Mouse (Mus musculus): ENCODE results near the gene Tulp4. TPM values are rescaled to one million over a fixed set of nuclear protein-coding genes. Genes with fewer than 3 reads are reported as not detected.

Gene Tulp4
- 79.1 and 82.0 TPM in 2 replicates for polyA plus RNA-seq (2012; rRNA removed)

DNA sequence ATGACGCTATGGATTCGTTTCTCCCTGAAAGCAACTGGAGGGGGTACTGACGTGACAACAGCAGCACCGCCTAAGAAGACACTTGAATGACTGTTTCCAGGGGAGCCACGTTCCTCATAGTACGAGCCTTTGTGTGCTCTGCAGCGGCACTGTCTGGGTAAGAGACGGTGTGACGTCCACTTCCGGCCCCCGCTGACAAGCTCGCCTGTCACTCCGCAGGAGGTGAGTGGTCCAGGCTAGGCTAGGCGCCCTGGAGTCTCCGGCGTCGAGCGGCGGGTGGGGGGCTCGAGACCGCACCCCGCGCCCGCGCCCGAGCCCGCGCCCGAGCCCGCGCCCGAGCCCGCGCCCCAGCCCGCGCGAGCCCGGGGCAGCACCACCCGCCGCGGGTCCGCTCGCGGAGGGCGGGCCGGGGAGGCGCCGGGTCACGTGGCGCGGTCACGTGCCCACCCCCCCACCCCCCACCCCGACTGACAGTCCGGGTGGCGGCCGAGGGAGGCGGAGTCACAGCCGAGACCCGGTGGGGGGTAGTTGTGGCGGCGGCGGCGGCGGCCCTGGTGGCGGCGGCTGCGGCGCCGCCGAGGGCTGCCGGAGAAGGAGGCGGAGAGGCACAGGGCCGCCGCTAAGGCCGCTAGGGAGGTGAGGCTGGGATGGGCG is at the start of gene Tulp4:
Gene Tulp4 (plus strand): TSS at position 77 of the 654 bp plus-strand sequence.
- TF ChIP-seq POLR2A (IDR thresholded peaks at IDR 0.05; ENCODE audit: extremely low read depth, insufficient read depth, low read length) = peak; percentile 68
- no peak for TF ChIP-seq CTCF (IDR thresholded peaks at IDR 0.05; ENCODE audit: extremely low read depth, insufficient read depth, low read length)
- Histone ChIP-seq H3K27ac (ENCODE audit: insufficient read depth, low read length) (peak within 1 kb of the TSS; percentile 85), H3K4me1 (ENCODE audit: control insufficient read depth, insufficient read depth, low read length) (peaks cover 4% of the 10 kb centered on the region; the same call in 1 of the 2 replicates), H3K4me3 (ENCODE audit: insufficient read depth, low read length) (peak within 1 kb of the TSS; percentile 48)

DNA sequence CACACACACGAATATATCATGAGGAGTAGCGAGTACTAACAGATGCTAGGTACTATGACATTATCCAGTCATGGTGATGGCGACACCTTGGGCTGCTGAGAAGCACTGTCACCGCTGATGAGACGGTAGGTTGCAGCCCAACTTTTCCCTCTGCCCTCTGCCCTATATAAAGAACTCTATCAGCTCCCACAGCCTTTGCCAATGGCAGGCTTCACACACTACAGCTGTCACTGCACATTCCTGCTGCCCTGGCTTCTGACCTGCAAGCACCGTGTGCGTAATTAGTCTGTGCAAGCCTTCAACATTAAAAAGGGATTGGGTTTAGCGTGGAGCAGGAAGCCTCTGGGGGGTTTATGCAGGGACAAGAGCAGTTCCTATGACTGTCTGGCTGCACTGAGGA is 43.4 kb upstream of the Tulp4 start:
- Histone ChIP-seq H3K4me3 (ENCODE audit: insufficient read depth, low read length) (no peak overlapping the region), H3K4me1 (ENCODE audit: control insufficient read depth, insufficient read depth, low read length) (no peaks in the 10 kb centered on the region), H3K27ac (ENCODE audit: insufficient read depth, low read length) (no peak overlapping the region)
- TF ChIP-seq CTCF (IDR thresholded peaks at IDR 0.05; ENCODE audit: extremely low read depth, insufficient read depth, low read length) (no peak), POLR2A (IDR thresholded peaks at IDR 0.05; ENCODE audit: extremely low read depth, insufficient read depth, low read length) (no peak)

DNA sequence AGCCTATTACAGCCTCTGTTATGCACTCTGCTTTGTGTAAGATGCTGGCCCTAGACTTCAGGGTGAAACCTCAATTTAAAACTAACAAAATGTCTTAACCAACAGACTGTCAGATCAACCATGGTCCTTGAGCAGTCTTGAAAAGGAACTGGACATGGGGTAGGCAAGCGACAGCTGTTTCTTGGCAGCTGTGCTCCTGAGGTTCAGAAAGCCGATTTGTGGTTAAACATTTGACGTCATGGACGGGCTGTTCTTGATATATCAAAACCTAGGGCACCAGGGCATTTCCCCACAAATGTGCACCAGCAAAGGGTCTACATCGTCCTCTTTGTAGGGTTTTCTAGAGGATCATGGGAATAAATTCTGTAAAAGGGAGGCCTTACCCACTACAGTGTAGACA is 42.7 kb upstream of the Tulp4 start:
- TF ChIP-seq CTCF (IDR thresholded peaks at IDR 0.05; ENCODE audit: extremely low read depth, insufficient read depth, low read length) = no peak
- TF ChIP-seq POLR2A (IDR thresholded peaks at IDR 0.05; ENCODE audit: extremely low read depth, insufficient read depth, low read length) = no peak

DNA sequence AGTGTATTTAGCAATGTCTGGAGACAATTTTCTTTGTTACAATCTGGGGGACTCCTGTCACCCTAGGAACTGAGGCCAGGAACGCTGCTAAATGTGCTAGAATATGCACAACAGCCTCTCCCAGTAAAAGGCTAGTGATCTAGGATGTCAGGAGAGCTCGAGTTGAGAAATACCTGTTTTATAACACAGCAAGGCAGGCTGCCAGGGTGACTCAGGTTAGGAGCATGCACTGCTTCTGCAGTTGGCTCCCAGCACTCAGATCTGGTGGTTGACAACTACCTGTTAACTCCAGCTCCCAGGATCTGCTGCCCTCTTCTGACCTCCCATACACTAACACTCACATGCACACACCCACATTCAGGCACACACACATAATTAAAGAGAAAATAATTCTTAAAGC is 40.2 kb upstream of the Tulp4 start:
- Histone ChIP-seq H3K27ac (ENCODE audit: insufficient read depth, low read length) (no peak overlapping the region), H3K4me1 (ENCODE audit: control insufficient read depth, insufficient read depth, low read length) (no peaks in the 10 kb centered on the region), H3K4me3 (ENCODE audit: insufficient read depth, low read length) (no peak overlapping the region)
- TF ChIP-seq CTCF (IDR thresholded peaks at IDR 0.05; ENCODE audit: extremely low read depth, insufficient read depth, low read length) = no peak
- no peak for TF ChIP-seq POLR2A (IDR thresholded peaks at IDR 0.05; ENCODE audit: extremely low read depth, insufficient read depth, low read length)

More for the DNA sequence above, 42.7 kb upstream of the Tulp4 start:
- no peak overlapping the region for H3K4me3 ChIP-seq (ENCODE audit: insufficient read depth, low read length)
- no peaks in the 10 kb centered on the region for H3K4me1 ChIP-seq (ENCODE audit: control insufficient read depth, insufficient read depth, low read length)
- H3K27ac ChIP-seq (ENCODE audit: insufficient read depth, low read length) = no peak overlapping the region

DNA sequence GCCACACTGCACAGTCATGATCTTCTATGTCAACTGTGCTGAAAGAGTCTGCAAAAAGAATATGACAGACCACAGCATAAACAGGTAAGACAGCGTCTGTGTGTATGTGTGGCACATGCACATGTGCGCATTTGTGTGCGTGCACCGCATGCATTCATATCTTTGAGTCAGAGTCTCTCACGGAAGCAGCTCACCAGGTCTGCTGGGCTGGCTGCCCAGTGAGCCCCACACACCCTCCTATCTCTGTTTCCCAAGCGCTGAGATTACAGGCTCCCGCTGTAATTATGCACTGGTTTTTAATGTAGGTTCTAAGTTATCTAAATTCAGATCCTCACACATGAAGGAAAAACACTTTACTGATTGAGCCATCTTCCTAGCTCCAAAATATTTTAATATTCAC is 38.6 kb upstream of the Tulp4 start:
- H3K4me1 ChIP-seq (ENCODE audit: control insufficient read depth, insufficient read depth, low read length) = no peaks in the 10 kb centered on the region
- TF ChIP-seq CTCF (IDR thresholded peaks at IDR 0.05; ENCODE audit: extremely low read depth, insufficient read depth, low read length) (no peak), POLR2A (IDR thresholded peaks at IDR 0.05; ENCODE audit: extremely low read depth, insufficient read depth, low read length) (no peak)
- H3K27ac ChIP-seq (ENCODE audit: insufficient read depth, low read length) = no peak overlapping the region
- no peak overlapping the region for H3K4me3 ChIP-seq (ENCODE audit: insufficient read depth, low read length)

DNA sequence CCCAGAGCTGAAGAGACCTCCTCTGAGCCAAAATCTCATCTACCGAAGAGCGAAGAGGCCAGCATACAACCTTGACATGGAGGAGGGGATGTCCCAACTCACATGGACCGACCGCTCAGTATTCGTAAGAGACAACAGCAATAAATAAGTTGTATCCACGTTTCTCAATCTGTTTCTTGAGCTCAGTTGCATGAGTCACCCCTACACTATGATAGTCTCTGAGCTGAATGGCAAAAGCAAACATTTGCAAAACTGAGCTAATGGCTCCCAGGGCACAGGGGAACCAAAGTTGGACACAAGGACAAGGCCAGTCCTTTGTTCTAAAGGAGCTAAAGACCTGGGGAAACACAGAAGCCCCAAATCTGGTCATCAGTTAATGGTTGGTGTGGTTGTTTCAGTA is 36.4 kb upstream of the Tulp4 start:
- Histone ChIP-seq H3K27ac (ENCODE audit: insufficient read depth, low read length) (no peak overlapping the region), H3K4me1 (ENCODE audit: control insufficient read depth, insufficient read depth, low read length) (no peaks in the 10 kb centered on the region), H3K4me3 (ENCODE audit: insufficient read depth, low read length) (no peak overlapping the region)
- TF ChIP-seq CTCF (IDR thresholded peaks at IDR 0.05; ENCODE audit: extremely low read depth, insufficient read depth, low read length) = no peak
- TF ChIP-seq POLR2A (IDR thresholded peaks at IDR 0.05; ENCODE audit: extremely low read depth, insufficient read depth, low read length) = no peak

DNA sequence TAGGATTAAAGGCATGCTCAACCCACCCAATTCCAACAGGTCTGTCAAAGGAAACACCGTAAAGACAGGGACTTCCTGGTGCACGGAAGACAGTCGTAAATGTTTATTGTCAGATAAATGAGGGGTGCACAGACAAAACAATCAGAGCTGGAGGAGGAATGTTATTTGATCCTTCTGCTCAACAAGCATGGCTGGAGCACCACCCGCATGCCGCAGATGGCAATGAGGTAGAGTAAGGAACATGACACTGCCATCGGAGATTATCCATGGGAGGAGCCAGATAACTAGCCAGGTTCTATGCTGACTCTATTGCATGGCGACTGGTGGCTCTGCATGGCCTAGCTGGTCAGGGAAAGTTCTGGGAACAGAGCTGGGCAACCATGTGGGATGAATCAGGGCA is 32.8 kb upstream of the Tulp4 start:
- Histone ChIP-seq H3K4me3 (ENCODE audit: insufficient read depth, low read length) (no peak overlapping the region), H3K4me1 (ENCODE audit: control insufficient read depth, insufficient read depth, low read length) (no peaks in the 10 kb centered on the region)
- TF ChIP-seq CTCF (IDR thresholded peaks at IDR 0.05; ENCODE audit: extremely low read depth, insufficient read depth, low read length) (no peak), POLR2A (IDR thresholded peaks at IDR 0.05; ENCODE audit: extremely low read depth, insufficient read depth, low read length) (no peak)

DNA sequence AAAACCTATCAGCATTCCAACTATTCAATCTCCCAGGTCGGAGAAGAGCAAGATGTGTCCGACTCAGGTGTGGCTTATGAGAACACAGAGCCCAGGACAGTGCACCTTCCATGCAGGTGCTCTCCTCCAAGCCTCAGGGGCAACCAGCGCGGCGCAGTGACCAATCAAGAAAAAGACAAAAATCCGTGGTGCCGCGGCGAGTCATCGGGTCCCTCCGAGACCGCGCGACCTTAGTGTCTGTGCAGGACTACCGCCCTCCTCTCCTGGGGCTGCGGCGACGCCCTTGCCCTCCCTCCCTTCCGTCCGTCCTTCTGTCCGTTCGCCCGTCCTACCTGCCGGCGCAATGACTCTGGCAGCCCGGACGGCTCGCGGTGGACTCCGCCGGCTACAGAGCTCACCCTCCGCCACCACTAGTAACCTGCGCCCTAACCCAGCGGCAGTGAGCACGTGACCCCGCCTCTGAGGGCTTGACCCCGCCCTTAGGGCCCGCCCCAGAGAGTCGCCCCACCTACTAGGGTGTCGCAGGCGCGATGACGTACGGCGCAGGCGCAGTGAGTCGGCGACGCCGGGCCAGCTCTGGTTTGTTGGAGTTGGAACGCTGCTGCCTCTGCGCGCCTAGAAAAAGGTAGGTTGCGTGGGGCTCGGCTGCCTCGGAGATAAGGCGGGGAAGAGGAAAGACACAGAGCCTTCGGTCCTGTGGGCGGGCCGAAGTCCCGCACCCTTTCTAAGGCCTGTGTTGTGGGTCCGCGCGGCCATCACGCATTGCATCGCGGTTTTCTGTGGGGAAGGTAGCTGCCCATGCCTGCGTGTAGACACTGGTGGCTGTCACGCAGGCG is 26.7 kb upstream of the Tulp4 start, which contains the start of the genes Serac1 and Gtf2h5:
Gene Serac1 (minus strand): TSS at position 455 of the 836 bp plus-strand sequence.
Gene Gtf2h5 (plus strand): TSS at position 500 of the 836 bp plus-strand sequence.
- Histone ChIP-seq H3K4me3 (ENCODE audit: insufficient read depth, low read length) (peak within 1 kb of the TSS; percentile 97), H3K27ac (ENCODE audit: insufficient read depth, low read length) (peak within 1 kb of the TSS; percentile 38; the same call in 1 of the 2 replicates), H3K4me1 (ENCODE audit: control insufficient read depth, insufficient read depth, low read length) (0 out of 2 replicates have a peak, but pooled peaks cover 2% of the 10 kb centered on the region)
- TF ChIP-seq POLR2A (IDR thresholded peaks at IDR 0.05; ENCODE audit: extremely low read depth, insufficient read depth, low read length) (peak; percentile 85), CTCF (IDR thresholded peaks at IDR 0.05; ENCODE audit: extremely low read depth, insufficient read depth, low read length) (no peak)

More for the DNA sequence above, 32.8 kb upstream of the Tulp4 start:
- no peak overlapping the region for H3K27ac ChIP-seq (ENCODE audit: insufficient read depth, low read length)

DNA sequence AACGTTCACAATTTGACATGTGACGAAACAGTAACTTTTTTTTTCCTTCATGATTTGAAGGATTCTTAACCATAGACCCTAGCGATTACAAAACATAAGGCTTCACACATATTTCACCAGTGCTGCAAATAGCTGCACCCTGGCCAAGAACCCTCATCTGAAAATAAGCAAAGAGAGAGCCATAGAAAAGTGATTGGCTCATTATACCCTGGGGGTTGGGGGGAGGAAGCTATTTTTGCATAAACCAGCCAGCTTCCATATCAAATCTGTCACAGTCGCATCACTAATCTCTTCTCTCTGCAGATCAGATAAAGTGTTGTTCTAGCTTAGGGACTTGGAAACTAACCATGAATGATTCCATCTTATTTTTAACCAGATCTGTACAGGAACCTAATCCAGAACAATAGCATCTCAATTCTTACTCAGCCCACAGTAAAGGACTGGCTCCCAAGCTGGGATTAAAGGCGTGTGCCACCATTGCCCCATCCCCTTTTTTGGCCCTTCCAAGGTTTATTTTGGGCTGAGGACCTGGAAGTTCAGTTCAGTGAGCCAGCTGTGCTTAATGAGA is 22.8 kb upstream of the Tulp4 start:
- TF ChIP-seq POLR2A (IDR thresholded peaks at IDR 0.05; ENCODE audit: extremely low read depth, insufficient read depth, low read length) = no peak
- no peak for TF ChIP-seq CTCF (IDR thresholded peaks at IDR 0.05; ENCODE audit: extremely low read depth, insufficient read depth, low read length)
- Histone ChIP-seq H3K27ac (ENCODE audit: insufficient read depth, low read length) (no peak overlapping the region), H3K4me1 (ENCODE audit: control insufficient read depth, insufficient read depth, low read length) (0 out of 2 replicates have a peak, but pooled peaks cover 2% of the 10 kb centered on the region), H3K4me3 (ENCODE audit: insufficient read depth, low read length) (no peak overlapping the region)
